Mouse (Mus musculus) 416B (cell line): ENCODE results near the gene Slx4ip.

ENCODE experiments used
- DNase-seq: peaks from one replicate; pipeline ENCODE4 v3.0.0; 2011; ENCODE audit warnings: low read depth

Slx4ip gene

GRCm38 (mm10) chr2:137101074-137101473 is 210.1 kb downstream of the Slx4ip start:
- no peak for DNase-seq

GRCm38 (mm10) chr2:137107203-137107602 is 216.2 kb downstream of the Slx4ip start:
- no peak for DNase-seq

- no peak for DNase-seq
Measured at GRCm38 (mm10) chr2:137107946-137108345, 216.9 kb downstream of the Slx4ip start.

DNA sequence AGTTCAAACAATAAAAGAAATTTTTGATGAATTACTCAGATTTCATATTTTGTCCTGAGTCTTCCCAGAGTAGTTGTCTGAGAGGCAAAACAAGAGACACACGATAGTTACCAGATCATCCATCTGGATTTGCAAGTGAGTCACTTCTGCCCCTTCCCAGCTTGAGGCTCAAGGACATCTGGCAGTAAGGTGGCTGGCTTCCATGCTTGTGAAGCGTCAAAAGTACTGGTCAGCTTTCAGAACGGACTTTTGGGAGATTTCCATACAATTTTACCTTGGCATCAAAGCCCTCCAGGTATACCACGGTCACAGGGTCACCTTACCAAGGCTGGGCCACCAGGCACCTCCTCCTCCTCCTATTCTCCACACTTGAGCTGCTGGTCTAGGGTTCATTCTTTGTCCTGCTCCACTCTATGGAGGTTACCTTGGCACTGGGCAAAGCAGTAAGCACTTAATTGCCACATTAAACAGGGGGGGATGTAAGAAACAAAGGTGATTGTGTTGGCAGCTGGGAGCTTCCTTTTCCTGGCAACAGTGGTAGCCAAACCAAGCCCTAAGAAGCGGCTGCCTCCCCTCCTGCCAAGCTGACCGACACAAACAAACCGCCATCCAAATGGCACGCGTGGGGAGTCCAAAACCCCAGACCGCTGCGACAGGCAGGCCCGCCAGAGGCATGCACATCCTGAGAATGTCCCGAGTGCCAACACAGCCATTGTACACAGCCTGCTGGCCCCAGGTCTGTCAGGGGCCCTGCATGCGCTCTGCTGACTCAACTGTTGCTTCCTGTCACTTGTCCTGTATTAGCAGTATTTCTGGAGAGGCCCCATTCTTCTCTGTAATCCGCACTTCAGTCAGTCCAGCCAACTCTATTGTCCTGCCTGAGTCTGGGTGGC is 218.5 kb downstream of the Slx4ip start:
- no peak for DNase-seq

DNA sequence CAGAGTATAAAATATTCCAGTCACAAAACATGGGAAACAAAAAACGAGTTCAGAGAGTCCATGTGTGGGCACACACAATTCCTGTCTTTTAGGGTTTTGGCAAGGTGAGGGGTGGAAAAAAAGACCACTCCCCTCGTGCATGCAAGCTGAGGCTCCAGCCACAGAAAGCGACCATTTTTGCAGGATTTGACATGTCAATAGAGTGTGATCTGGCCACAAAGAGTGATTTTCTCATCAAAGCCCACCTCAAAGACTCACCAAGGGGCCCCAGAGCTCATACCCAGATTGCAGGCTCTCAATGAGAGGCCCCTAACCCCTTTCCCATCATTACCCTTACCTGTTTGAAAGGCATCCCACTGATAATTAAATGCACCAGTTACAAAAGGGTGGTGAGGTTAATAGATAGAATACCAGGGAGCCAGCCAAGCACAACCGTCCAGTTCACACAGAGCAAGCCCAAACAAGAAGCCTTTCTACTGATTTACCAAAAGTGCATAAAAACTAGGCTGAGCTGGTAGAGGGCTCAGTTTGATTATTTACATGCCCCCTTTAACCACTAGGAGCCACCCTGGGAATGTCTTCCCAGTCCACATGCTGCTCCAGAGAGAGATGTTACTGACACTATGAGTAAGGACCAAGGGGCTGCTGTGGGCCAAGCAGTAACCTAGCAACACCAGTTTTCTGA is 219.3 kb downstream of the Slx4ip start:
- DNase-seq: no peak

GRCm38 (mm10) chr2:137113288-137114061 is 222.5 kb downstream of the Slx4ip start:
- no peak for DNase-seq

DNA sequence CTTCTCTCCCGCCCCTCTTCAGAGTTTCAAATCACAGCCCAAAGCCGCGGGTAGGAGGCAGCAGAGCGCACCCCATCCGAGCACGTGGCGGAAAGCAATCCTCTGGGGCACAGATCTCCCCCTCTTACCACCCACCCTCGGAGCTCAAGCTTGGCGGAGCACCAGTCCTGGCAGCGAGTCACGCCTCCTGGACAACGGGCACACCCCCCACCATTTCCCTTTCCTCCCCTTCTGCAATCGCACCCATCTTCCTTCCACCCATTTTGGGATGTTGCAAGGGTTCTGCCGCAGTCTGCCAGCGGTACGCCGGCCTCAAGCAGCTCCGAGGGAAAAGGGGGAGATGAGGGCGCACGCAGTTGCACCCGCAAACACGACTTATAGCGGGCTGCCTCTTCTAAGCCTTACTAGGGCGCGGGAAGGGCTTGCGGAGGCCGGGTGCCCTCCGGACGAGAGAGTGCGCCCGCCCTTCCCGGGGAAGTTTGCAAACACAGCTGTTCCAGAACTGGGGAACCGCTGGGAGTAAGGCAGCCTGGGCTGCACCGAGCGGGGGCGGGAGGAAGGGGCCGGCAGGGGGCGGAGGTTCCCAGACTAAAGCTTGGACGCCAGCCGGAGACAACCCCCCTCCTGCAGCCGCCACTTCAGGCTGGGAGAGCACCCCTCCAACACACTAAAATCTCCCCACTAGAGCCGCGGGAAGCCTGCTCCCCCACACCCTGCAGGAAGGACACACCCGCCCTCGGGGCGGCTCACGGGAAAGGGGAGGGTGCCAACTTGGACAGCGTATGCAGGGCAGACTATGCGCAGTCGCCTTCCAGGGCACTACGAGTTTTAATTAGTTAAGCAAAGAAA is 223.5 kb downstream of the Slx4ip start:
- no peak for DNase-seq

DNA sequence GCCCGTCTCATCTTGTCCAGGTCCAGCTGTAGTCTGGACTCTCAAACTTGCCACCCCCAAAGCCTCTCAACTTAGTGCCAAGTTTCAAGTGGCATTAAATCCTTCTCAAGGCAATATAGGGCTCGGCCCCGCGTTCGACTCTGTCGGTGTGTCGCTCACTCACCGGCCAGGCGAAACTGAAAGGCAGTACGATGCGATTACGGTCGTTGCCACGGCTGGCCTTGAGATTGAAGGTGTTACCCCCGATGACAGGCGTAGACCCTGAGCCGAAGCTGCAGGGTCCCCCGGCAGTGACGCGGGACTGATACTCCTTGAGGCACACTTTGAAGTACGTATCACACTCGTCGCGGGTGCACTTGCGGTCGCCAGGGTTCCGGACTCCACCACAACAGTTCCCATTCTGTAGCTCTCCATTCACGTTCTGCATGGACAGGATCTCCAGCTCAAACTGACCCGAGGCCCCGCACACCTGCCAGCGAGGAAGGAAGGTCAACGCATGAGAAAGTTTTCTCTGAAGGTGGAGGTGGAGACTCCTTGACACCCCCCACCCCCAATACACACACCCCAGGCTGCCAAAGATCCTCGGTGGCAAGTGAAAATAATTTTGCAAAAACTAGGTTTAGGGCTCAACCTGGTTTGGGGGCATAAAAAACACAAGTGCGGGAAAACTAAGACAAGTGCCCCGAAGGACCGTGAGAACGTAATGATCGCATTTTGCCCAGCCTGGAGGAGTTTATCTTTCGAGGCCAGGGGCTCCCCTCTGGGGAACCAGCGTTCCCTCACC is 224.4 kb downstream of the Slx4ip start:
- no peak for DNase-seq

DNA sequence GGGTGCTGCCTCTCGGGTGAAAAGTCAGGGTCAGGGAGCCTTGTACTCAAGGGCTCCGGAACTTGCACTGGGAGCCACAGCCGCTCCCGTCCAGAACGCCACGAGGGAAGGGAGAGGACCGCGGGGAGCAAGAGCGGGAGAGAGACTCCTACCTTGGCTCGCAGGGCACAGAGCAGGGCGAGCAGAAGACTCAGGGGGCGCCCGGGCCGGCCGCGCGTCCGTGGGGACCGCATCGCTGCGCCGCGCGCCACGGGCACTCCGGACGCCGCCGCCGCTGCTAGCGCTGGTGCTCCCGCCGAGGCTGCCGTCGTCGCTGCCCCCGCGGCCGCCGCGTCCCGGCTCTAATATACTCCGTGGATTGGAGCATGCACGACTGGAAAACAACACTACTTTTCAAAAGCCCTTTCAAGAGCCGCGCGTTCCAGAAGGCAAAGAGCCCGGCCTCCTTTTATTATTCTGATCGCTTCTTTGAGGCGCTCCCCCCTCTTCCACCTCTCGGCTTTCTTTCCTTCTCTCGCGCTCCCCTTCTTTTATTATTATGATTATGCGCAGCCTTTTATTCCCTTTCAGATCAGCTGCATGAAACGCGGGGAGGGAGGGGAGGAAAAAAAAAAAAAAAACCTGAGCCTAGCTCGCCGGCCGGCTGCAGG is 225.1 kb downstream of the Slx4ip start, which contains the start of gene Jag1:
Jag1 (minus strand) TSS at position 620 of the 650 bp plus-strand sequence.
- DNase-seq: no peak

DNA sequence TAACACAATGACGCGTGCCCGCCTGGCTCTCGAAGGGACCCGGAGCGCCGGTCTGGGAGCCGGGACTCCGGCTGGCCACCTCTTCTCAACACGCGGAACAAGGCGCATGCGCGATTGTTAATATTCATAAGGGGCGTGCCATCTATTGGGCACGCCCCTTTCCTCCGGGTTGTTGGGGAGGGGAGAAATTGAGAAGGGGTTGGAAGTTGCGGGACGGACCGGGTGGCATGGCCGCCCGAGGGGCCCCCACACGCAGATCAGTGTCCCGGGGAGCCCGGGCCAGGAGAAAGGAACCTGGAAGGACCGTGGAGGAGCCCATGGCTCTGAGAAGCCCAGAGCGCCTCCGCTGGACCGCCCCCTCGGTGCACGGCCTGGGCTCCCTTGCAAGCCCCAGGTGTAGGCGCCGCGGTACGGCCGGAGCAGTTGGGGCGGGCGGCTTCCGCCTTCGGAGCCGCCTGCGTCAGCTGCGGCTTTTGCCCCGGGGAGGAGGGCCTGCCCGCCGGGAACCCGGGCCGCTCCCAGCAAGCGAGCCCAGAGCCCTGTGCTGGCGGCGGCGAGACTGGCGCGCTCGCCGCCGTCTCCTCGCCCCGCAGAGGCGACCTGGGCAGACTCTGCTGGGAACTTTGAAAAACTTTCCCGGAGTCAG is 225.8 kb downstream of the Slx4ip start:
- no peak for DNase-seq

DNA sequence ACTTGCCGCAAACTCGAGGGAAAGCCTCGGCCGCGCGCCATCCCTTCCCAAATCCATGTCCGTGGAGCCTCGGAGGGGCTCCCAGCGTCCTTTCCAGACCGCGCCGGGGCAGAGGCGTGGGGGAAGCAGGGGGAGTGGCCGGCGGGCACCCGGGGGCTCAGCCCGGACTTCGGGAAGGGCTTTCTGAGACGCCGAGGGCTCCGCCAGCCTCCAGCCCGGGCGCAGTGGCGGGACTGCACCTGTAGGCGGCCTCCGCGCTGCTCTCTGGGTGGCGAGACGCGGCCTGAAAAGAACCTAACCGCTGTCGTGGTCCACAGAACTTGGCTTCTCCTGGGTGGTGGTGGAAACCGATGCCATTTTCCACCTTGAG is 226.3 kb downstream of the Slx4ip start:
- DNase-seq: no peak
